Mouse (Mus musculus) hindlimb bud, embryonic 11.5 days (tissue): Measurements from ENCODE around the gene Yrdc.

Experiments
- DNase-seq: peaks from one replicate; pipeline ENCODE4 v3.0.0-alpha.2; 2012; ENCODE audit warnings: low read depth, low spot score; ENCODE audit errors: extremely low spot score

Yrdc gene

GRCm38 (mm10) chr4:124850261-124850913, at the start of gene Yrdc:
Yrdc (plus strand) TSS chr4:124850679.
- peak; percentile 50 for DNase-seq

DNA sequence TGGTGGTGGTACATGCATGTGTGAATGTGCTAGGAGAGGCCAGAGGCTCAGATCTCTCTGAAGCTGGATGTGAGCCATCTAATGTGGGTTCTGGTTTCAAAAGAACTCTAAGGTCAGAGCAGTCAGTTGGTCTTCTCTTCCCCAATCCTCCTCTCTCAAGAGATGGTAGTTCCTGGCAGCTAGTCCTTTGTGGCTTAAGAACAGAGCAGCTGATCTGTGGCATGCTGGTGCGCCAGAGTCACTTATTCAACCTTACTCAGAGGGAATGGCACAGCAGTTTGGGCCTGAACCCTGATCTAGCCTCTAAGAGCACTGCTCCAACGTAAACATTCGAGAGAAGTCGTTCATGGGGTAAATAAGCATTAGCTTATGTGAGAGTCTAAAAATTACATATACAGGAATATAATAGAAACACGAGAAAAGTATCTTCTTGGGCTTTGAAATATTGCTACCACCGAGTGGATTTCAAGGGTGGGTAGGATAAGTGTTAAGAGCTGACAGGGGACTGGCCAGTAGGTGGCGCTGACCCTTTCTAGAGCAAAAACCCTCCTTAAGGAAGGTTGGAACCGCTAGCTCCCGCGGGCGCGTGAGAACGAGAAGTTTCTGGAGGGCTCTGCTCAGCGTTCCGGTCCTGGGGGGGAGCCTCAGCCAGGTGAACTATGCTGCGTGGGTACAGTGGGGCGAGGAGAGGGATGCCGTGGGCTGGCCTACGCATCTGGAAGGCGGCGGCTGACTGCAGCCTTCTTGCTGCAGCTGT, 48.7 kb upstream of the Yrdc start, which contains the start of gene Mtf1:
Mtf1 (plus strand) TSS at position 553 of the 757 bp plus-strand sequence.
- DNase-seq, result peak; percentile 83

DNA sequence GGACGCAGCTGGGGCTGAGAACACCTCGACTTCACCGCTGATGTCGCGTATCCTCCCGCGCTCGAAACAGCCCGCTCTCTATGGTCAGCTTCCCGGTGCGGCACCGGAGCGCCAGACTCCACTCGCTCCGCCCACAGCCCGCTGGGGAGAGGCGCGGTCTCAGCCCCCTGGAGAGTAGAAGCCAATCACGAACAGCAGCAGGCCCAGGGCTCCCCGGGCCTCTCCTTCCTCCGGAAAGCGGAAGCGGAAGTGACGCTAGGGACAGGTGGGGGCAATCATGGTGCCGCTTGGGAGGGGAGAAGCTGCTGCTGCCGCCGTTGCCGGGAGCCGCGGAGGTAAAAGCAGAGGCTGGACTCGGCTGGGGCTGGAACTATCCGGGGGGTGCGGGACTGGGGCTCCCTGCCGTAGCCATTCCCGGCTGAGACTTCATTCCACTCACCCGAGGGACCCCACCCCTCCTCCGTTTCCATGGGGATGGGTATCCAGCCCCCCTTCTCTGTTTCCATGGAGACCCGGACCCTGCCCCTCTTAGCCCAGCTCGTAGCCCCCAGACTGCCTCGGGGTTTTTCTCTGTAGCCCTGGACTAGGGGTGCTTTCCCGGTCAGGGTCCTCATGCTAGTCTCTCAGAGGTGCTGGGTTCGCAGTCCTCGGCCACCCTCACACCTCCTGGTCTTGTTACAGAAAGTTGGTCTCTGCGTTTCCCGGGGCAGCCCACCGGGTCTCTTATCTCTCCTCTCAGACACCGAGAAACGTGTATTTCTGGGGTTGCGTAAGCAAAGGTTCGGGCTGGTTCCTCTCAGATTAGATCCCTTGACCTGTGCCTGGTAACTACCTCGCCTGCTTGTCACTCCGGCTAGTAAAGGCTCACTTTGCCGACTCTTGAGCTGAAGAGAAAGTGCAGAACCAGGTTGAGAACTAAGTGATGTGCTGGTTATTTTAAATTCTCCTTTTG, 47.9 kb upstream of the Yrdc start:
- DNase-seq, result peak; percentile 83

DNA sequence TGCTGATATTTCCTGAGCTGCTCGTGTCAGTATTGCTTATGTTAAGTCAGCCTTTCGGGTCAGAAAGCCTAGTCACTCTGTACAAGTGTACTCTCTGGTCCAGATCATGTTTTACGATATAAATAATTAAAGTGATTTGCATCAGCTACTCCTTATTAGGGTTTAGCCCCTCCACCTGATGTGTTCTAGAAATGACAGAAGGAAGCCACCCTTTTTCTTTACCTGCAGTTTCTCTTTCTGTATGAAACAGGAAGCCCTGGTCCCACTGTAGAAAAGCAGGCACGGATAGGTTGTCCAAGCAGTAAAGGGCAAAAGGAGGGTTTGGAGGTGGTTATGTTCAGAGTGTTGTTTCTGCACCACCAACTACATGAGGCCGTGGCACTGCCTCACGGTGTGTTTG, 47.1 kb upstream of the Yrdc start:
- no peak for DNase-seq

DNA sequence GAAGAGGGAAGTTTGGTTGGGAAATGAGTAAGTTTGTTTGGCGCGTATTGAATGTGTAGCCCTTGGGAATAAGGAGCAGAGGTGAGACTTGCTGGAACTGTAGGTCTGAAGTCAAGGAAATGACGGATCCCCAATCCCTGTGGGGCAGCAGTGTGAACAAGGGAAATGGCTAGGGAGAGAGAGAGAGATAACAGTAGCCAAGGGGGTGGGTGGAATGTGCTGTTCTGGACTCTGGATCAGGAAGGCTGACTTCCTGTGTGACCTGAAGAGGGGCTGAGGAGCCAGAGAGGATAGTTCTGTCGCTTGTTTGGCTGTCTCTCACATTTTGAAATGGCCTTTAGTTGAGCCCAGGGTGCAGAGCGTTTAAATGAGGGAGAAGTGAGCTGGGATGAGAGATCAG, 42.0 kb upstream of the Yrdc start:
- no peak for DNase-seq

DNA sequence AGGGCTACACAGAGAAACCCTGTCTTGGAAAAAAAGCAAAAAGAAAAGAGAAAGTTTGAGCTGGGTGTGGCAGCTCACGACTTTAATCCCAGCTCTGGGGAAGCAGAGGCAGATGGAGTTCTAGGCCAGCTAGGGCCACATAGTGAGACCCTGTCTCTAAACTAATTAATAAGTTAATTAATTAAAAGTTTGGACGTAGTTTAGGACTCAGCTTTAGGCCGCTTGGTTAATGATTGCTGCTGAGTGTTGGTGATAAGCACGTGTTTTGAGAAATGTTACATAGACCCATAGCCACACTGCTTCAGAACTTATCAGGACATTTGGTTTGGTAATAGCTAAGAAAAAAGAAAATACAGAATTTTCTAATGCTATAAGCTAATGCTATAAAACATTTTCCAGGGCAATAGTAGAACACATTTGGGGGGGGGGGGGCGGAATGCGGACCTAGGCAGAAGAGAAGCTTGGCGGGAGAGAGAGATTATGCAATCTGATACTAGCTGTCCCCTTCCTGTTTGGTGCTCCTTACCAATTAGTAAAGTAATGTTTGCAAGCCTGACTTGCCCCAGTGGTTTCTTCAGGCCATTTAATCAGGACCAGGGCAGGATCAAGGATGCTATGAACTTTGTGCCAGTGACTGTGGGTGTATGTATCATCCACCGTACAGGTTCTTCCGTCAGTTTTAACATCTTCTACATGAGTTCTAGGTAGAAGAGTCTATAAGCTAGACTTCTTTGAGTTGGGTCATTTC, 41.2 kb upstream of the Yrdc start:
- DNase-seq, result no peak

- DNase-seq, result no peak
Measured at GRCm38 (mm10) chr4:124810056-124810455, 40.4 kb upstream of the Yrdc start.

- DNase-seq, result no peak
Measured at GRCm38 (mm10) chr4:124811347-124811975, 39.0 kb upstream of the Yrdc start.

GRCm38 (mm10) chr4:124815901-124816300, 34.6 kb upstream of the Yrdc start:
- DNase-seq, result no peak

- DNase-seq, result no peak
Measured at GRCm38 (mm10) chr4:124817803-124818202, 32.7 kb upstream of the Yrdc start.

- DNase-seq, result no peak
Measured at GRCm38 (mm10) chr4:124818832-124819231, 31.6 kb upstream of the Yrdc start.

GRCm38 (mm10) chr4:124824967-124825366, 25.5 kb upstream of the Yrdc start:
- no peak for DNase-seq

DNA sequence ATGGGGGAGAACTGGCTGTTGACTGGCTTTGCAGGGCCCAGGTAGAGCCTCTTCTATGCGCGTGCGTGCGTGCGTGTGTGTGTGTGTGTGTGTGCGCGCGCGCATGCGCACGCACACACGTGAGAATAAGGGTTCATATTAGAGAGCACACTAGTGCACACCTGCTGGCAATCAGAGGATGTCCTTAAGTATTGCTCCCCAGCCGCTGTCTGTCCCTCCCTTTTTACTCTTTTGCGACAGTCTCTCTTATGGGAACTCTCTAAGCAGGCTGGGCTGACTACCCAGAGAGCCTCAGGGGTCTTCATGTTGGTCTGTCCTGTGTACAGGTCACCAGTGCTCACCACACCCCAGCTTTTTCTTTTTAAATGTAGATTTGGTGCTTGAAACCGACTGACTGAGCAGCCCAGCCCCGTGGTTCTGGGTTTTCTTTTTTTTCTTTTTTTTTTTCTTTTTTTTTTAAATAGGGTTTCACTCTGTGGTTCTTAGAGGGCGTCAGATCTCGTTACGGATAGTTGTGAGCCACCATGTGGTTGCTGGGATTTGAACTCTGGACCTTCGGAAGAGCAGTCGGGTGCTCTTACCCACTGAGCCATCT, 25.0 kb upstream of the Yrdc start:
- no peak for DNase-seq

GRCm38 (mm10) chr4:124829671-124830070, 20.8 kb upstream of the Yrdc start:
- no peak for DNase-seq

DNA sequence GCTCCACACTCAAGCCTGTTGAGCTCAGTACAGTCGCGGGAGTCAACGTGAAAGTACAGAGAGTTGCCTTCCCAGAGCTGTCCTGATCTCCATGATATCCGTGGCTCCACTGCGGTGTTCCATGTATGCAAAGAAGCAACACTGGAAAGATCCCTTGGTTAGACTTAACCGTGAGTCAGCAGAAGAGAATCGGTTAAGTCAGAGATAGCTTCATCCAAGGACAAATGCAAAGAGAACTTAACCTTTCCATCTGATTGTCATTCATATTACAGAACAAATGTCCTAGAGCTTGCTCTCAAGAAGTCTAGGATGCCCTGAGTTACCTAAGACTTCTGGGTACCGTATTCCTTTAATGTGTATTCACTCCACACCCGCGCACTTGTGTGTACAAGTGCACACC, 17.7 kb upstream of the Yrdc start:
- DNase-seq, result no peak

DNA sequence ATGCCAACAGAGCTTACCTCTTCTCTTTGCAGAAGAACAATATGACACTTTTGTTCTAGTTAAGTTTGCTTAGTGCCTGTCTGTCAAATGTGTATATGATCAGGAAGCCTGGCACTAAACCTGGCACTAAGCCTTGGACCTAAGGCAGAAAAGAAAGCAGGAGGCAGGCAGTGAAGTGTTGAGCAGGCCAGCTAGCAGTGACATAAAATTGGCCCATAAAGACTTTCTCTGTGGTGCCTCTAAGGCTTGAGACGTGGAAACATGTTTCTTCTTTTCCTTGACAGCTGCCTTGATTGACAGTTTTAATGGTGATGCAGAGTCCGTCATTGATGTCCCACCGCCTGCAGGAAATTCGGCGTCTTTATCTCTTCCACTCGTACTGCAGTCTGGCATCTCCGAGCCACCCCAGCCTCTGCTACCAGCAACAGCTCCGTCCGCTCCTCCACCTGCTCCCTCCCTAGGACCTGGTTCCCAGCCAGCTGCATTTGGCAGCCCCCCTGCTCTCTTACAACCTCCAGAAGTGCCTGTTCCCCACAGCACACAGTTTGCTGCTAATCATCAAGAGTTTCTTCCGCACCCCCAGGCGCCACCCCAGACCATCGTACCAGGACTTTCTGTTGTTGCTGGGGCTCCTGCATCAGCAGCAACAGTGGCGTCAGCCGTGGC, 12.3 kb upstream of the Yrdc start:
- no peak for DNase-seq

DNA sequence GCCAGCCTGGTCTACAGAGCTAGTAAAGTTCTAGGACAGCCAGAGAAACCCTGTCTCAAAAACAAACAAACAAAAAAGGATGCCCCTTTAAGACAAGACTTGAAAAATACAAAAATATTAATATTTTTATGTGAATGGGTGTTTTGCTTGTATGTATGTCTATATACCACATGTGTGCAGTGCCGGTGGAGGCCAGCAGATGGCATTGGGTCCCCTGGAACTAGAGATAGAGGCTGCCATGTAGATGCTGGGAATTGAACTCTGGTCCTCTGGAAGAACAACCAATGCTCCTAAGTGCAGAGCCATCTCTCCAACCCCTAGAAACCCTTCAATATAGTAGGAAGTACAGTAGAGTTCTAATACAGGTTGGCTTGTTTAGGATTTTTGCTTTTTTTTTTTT, 9.5 kb upstream of the Yrdc start:
- no peak for DNase-seq

- DNase-seq, result no peak
Measured at GRCm38 (mm10) chr4:124843493-124843892, 7.0 kb upstream of the Yrdc start.

DNA sequence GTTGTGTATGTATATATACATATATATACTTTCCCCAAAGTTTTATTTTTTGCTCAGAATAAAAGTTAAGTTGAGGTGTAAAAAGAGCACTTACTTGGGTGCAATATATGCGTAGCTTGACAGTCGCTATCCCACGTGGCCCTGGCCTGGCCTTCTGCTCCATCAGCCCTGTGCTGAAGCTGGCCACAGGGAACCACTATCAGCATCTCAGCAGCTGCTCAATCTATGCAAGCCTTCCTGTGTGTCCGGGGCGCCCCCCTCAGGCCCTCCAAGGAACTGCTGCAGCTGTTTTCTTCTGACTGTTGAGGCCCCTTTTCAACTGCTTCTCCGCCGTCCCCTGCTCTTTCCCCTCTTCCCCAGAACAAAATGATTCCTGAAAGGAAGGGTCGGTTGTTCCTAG, 2.9 kb upstream of the Yrdc start:
- no peak for DNase-seq
